Mouse (Mus musculus) lung, postnatal 36 days (tissue): ENCODE data around the gene Olfr600.
"Not testable (repeated sequence)": the region's sequence is repeated elsewhere in the genome, so short reads cannot be mapped to it uniquely, and the experiment has no call there.

Experiments
- DNase-seq: peaks from one replicate; pipeline ENCODE4 v3.0.0; 2022; ENCODE audit warnings: mixed read lengths

The Olfr600 gene

DNA sequence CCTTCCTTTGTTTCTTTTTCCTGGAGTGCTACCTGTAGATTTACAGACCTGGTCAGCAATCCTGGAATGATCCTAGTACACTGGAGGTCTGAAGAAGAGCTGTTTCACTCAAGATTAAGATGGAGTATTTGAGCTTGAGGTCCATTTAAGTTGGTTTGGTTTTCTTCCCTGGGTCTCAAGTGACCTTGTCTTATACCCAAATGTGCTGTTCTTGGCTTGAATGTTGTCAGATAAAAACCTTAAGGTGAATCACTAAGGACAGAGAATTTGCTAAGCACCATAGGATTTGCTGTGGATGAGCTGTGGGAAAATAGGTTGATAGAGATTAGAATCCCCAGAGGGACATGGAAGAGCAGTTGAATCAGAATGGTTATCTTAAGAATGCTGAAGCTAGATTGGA is at the start of gene Olfr600:
Gene Olfr600, minus strand, starts transcription at position 101 of the 400 bp plus-strand sequence.
- no peak for DNase-seq

DNA sequence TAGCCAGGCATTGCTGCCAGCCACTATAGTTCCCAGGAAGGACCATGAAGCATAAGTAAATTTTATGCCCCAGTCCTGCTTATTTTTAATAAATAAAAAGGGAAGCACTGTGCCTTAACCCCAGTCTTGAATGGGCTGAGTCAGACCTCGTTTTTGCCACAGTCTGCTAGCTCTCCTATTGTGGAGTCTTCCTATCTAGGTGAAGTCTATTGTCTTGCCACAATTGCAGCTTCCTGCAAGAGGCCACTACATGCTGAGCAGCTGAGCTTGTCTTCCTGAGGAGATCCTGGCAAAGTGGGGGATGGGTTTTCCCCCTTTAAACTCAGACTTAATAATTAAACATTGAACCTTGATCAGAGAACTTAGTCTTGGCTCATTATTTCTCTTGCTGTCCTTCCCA is 49.5 kb upstream of the Olfr600 start:
- DNase-seq, result no peak

DNA sequence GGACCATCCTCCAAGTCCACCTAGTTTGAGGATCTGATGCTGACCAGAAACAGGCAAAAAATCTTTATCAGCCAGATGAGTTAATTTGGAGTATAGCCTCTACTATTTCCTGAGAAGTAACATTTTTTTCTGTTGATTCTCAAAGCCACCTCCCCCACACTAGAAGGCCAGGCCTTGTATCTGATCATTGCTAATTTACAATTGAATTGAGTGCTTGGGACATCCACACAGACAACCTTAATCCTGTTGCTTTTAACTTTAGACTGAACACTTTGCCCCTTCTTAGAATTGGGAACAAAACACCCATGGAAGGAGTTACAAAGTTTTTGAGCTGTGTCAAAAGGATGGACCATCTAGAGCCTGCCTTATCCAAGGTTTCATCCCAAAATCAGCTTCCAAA is 48.3 kb upstream of the Olfr600 start:
- DNase-seq, result no peak

DNA sequence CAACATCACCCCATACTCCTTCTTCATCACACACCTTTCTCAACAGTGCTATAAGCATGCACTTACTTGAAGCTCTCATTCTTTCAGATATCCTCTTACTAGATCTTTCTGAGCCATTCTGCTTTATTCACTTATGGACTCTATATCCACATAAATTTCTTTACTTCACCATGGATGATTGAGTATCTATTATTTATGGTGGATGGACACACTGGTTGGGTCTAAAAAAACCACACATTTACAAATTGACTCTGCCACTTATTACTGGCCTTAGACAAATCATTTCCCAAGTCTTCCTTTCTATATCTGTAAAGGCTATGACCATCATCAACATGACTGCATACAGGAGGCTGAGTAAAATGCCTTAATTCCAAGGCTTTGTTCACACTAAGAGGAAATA is 36.6 kb upstream of the Olfr600 start, which contains the start of gene Olfr603:
Gene Olfr603, minus strand, starts transcription at position 101 of the 400 bp plus-strand sequence.
- DNase-seq, result no peak

DNA sequence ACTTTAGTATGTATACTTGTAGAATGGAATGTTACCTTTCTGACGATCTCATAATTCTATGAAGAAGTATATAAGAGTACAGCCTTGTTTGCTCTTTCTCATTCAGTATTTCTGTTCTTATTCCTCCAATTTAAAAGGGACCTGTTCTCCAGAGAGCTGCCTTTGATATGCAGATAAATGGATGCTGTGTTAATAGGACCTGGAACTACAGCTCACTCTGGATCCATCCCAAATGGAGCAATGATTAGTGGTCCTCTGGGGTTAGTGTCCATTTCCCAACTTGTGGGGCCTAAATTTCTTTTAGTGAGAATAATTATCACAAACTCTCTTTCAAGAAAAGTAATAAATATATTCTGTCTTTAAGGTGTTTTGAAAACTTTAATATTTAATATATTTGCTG is 13.1 kb upstream of the Olfr600 start, which contains the start of gene Olfr601:
Gene Olfr601, minus strand, starts transcription at position 101 of the 400 bp plus-strand sequence.
- no peak for DNase-seq

DNA sequence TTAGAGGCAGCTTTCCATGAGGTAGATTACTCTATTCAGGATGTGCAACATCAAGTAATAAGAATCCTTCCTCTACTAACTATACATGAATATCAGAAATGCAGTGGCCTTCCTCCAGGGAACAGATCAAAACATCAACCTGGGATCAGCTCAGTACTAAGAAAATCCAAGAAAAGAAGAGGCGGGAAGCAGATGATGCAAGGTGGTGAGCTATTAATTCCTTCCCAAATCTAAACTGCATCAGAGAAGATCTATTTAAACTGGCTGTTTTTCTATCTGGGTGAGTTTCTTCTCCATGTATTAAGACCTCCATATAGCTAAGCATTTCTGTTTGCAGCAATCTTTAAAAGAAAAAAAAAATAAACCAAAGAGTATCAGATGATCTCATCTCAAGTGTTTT is 13.9 kb downstream of the Olfr600 start, which contains the start of gene Olfr599:
Gene Olfr599, plus strand, starts transcription at position 301 of the 400 bp plus-strand sequence.
- DNase-seq, result no peak

DNA sequence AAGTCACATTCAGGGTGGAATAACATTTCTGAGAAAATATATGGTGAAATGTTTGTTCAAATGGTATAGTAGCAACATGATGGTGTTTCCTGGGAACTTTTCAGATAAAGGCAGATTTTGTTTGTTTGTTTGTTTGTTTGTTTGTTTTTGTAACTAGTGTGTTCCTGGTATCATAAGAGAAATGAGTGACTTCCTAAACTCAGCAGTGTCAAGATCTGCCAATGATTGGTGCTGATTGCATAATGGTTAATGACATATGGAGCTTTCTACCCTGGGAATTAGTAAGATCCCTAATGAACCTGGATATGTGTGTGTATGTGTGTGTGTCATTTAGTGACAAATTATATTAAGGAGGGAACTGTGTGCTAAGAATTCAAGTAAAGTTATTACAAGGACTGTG is 26.2 kb downstream of the Olfr600 start, which contains the start of gene Olfr598:
Gene Olfr598, plus strand, starts transcription at position 301 of the 400 bp plus-strand sequence.
- DNase-seq, result no peak

DNA sequence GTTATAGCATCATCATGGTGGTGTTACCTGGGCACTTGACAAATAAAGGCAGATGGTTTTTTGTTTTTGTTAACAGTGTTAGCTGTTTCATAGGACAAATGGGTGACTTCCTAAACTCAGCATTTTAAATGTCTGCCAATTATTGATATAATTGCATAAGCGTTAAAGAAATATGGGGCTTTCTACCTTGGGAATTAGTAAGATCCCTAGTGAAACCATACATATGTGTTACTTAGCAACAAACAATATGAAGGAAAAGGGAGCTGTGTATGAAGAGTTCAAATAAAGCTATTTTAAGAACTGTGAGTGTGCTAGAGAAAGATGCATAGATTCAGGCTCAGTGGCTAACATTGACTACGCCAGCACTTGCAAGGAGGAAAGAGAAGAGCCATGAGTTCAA is 33.5 kb downstream of the Olfr600 start, which contains the start of gene Olfr597:
Gene Olfr597, plus strand, starts transcription at position 301 of the 400 bp plus-strand sequence.
- DNase-seq, result not testable (repeated sequence)

DNA sequence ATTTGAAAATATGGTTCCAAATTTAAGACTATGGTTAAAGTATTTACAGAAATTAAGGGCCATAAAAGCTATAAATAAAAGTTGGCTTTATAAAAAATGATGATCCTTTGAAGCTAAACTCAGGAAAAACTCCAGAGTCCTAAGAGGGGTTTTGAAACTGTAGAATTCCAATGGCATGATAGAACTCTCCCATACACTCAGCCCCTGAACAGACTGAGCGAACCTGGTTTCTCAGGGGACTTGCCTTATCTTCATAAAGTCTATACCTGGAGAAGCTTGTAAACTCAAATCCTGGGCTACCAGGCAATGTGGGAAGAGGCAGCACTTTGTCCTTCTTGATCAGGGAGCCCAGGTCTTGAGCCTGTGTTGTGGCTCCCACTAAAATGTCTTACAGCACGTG is 44.1 kb downstream of the Olfr600 start, which contains the start of gene Olfr596:
Gene Olfr596, plus strand, starts transcription at position 301 of the 400 bp plus-strand sequence.
- not testable (repeated sequence) for DNase-seq
